Mouse (Mus musculus): Measurements from ENCODE around the gene Smc4. TPM values are rescaled to one million over a fixed set of nuclear protein-coding genes. Genes with fewer than 3 reads are reported as not detected.

The Smc4 gene
- polyA plus RNA-seq, 1 experiment from 2014 or later: 22.1 TPM

GRCm38 (mm10) chr3:68974639-68975532 is 29.7 kb upstream of the Smc4 start:
- Histone ChIP-seq H3K9me3 (ENCODE audit: control insufficient read depth, low read length) (no peaks in the 10 kb centered on the region), H3K4me1 (ENCODE audit: control insufficient read depth, insufficient read depth, low read length) (no peaks in the 10 kb centered on the region), H3K9ac (replicated peaks; ENCODE audit: low read depth, low read length) (no peak overlapping the region), H3K4me3 (ENCODE audit: low read depth, low read length) (no peak overlapping the region), H3K36me3 (ENCODE audit: control insufficient read depth, insufficient read depth, low read length) (no peaks in the 10 kb centered on the region), H3K27ac (ENCODE audit: low read depth, low read length) (no peak overlapping the region), H3K27me3 (ENCODE audit: control insufficient read depth, insufficient read depth, low read length) (no peaks in the 10 kb centered on the region), H3K4me2 (ENCODE audit: low read depth, low read length) (no peak overlapping the region)
- ATAC-seq (ENCODE audit: low read depth): no peak
- 95% methylated on average over 8 of the region's 8 CpGs for WGBS

DNA sequence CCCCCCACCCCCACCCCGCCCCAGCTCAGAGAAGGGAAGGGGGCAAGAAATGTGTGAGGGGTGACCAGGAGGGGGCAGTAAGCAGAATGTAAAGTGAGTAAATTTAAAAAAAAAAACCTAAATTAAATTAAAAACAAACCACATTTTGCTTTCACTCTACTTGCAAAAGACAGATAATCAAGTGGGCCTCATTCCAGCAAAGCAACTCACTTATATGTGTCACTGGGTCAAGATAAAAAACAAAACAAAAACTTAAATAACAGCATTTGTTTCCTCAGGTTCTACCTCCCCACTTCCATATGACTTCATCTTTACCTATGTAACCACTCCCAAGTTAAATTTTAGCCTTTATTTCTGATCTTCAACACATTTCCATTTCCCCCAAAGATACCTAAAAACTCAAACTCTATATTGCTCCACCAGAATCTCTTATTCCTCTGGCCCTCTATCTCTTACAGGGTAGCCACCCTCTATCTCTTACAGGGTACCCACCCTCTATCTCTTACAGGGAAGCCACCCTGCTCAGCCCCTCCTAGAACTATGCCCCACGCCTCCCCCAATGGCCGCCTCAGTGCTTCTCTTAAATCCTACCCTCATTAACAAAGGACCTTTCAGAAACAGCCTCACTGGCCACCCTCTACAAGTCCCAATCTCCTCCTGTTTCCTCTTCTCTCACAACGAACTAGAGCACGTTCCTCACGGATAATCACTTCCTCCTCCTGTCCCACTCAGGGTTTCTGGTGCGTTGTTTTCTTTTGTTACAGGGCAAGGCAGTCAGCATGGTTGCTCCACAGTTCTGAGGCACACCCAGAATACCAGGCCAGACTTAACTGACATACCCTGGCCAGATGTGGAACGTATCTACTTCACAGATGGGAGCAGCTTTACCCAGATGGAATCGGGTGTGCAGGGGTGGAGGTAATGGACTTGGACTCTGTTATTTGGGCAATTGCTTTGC is 28.7 kb upstream of the Smc4 start:
- no peak overlapping the region for H3K4me3 ChIP-seq (ENCODE audit: low read depth, low read length)
- H3K4me2 ChIP-seq (ENCODE audit: low read depth, low read length): no peak overlapping the region
- 64% methylated on average over 9 of the region's 9 CpGs for WGBS
- H3K27ac ChIP-seq (ENCODE audit: low read depth, low read length): no peak overlapping the region
- H3K27me3 ChIP-seq (ENCODE audit: control insufficient read depth, insufficient read depth, low read length): no peaks in the 10 kb centered on the region
- H3K9me3 ChIP-seq (ENCODE audit: control insufficient read depth, low read length): no peaks in the 10 kb centered on the region
- H3K36me3 ChIP-seq (ENCODE audit: control insufficient read depth, insufficient read depth, low read length): no peaks in the 10 kb centered on the region
- H3K4me1 ChIP-seq (ENCODE audit: control insufficient read depth, insufficient read depth, low read length): no peaks in the 10 kb centered on the region
- H3K9ac ChIP-seq (replicated peaks; ENCODE audit: low read depth, low read length): no peak overlapping the region
- no peak for ATAC-seq (ENCODE audit: low read depth)

DNA sequence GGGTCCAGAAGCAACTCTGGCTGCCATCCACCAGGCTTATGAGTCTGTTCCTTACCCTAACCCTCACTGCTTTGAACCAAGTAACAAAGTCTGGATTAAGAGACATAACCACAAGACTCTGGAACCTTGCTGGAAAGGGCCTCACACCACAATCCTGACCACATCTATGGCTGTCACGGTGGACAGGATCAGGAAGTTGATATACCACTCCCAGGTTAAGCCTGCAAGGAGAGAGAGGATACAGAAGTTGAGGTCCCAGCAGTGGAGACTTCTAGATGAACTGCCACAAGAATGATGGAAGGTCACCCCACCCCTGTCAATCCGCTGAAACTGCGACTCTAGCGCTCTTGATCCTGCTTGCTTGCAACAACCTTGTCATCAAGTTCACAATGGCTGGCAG is 26.8 kb upstream of the Smc4 start:
- Histone ChIP-seq H3K27ac (ENCODE audit: low read depth, low read length) (no peak overlapping the region), H3K27me3 (ENCODE audit: control insufficient read depth, insufficient read depth, low read length) (no peaks in the 10 kb centered on the region), H3K9me3 (ENCODE audit: control insufficient read depth, low read length) (no peaks in the 10 kb centered on the region), H3K4me2 (ENCODE audit: low read depth, low read length) (no peak overlapping the region), H3K9ac (replicated peaks; ENCODE audit: low read depth, low read length) (no peak overlapping the region), H3K4me1 (ENCODE audit: control insufficient read depth, insufficient read depth, low read length) (no peaks in the 10 kb centered on the region), H3K36me3 (ENCODE audit: control insufficient read depth, insufficient read depth, low read length) (no peaks in the 10 kb centered on the region), H3K4me3 (ENCODE audit: low read depth, low read length) (no peak overlapping the region)
- 90% methylated on average over 4 of the region's 4 CpGs for WGBS
- no peak for ATAC-seq (ENCODE audit: low read depth)

- ATAC-seq (ENCODE audit: low read depth): no peak
- WGBS: 94% methylated on average over 10 of the region's 10 CpGs
- no peak overlapping the region for H3K27ac ChIP-seq (ENCODE audit: low read depth, low read length)
Measured at GRCm38 (mm10) chr3:68979187-68979586, 25.4 kb upstream of the Smc4 start.

GRCm38 (mm10) chr3:68980898-68981297 is 23.6 kb upstream of the Smc4 start:
- H3K9me3 ChIP-seq (ENCODE audit: control insufficient read depth, low read length): no peaks in the 10 kb centered on the region
- H3K4me3 ChIP-seq (ENCODE audit: low read depth, low read length): no peak overlapping the region
- no peaks in the 10 kb centered on the region for H3K27me3 ChIP-seq (ENCODE audit: control insufficient read depth, insufficient read depth, low read length)
- H3K36me3 ChIP-seq (ENCODE audit: control insufficient read depth, insufficient read depth, low read length): no peaks in the 10 kb centered on the region
- H3K4me2 ChIP-seq (ENCODE audit: low read depth, low read length): no peak overlapping the region
- no peaks in the 10 kb centered on the region for H3K4me1 ChIP-seq (ENCODE audit: control insufficient read depth, insufficient read depth, low read length)
- no peak overlapping the region for H3K9ac ChIP-seq (replicated peaks; ENCODE audit: low read depth, low read length)
- no peak for ATAC-seq (ENCODE audit: low read depth)
- 84% methylated on average over 9 of the region's 9 CpGs for WGBS
- no peak overlapping the region for H3K27ac ChIP-seq (ENCODE audit: low read depth, low read length)

More at GRCm38 (mm10) chr3:68979187-68979586, 25.4 kb upstream of the Smc4 start:
- Histone ChIP-seq H3K4me3 (ENCODE audit: low read depth, low read length) (no peak overlapping the region), H3K9ac (replicated peaks; ENCODE audit: low read depth, low read length) (no peak overlapping the region), H3K4me2 (ENCODE audit: low read depth, low read length) (no peak overlapping the region), H3K9me3 (ENCODE audit: control insufficient read depth, low read length) (no peaks in the 10 kb centered on the region), H3K27me3 (ENCODE audit: control insufficient read depth, insufficient read depth, low read length) (no peaks in the 10 kb centered on the region), H3K4me1 (ENCODE audit: control insufficient read depth, insufficient read depth, low read length) (no peaks in the 10 kb centered on the region), H3K36me3 (ENCODE audit: control insufficient read depth, insufficient read depth, low read length) (no peaks in the 10 kb centered on the region)

DNA sequence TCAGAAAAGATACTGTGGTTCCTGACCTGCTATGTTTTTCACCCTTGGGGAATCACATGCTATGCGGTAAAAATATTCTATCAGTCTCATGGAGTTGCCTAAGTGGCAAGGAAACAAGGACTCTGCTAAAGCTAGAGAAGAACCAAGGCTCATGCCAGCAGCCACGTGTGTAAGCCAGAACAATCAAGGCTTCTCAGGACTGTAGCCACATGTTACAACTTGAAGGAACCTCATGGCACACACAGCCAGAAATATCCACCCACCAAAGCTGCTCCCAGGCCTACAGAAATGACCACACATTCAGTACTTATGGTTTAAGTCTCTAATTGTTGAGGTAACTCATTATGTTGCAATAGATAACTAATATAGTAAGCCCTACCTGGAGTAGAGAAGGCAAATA is 18.0 kb upstream of the Smc4 start:
- no peak for ATAC-seq (ENCODE audit: low read depth)
- Histone ChIP-seq H3K27me3 (ENCODE audit: control insufficient read depth, insufficient read depth, low read length) (no peaks in the 10 kb centered on the region), H3K36me3 (ENCODE audit: control insufficient read depth, insufficient read depth, low read length) (no peaks in the 10 kb centered on the region)

DNA sequence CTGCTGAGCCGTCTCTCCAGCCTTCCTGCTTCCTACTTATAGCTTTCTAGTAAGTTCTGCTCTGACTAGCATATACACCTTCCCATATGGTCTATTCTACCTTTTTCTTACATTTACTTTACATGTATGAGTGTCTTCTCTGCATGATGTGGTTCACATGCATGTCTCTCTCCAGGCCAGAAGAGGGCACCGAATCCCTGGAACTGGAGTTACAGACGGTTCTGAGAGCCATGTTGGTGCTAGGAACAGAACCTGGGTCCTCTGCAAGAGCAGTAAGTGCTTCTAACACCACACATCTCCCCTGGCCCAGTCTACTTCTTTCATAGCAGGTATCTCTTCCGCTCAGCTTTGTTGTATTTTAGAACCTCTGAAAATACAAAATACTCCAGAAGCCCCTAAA is 1.8 kb upstream of the Smc4 start:
- no peak overlapping the region for H3K4me3 ChIP-seq (ENCODE audit: low read depth, low read length)
- peaks cover 6% of the 10 kb centered on the region; the same call in 1 of the 2 replicates for H3K4me1 ChIP-seq (ENCODE audit: control insufficient read depth, insufficient read depth, low read length)
- H3K27me3 ChIP-seq (ENCODE audit: control insufficient read depth, insufficient read depth, low read length): no peaks in the 10 kb centered on the region
- no peak overlapping the region for H3K4me2 ChIP-seq (ENCODE audit: low read depth, low read length)
- ATAC-seq (ENCODE audit: low read depth): no peak
- no peaks in the 10 kb centered on the region for H3K9me3 ChIP-seq (ENCODE audit: control insufficient read depth, low read length)
- H3K36me3 ChIP-seq (ENCODE audit: control insufficient read depth, insufficient read depth, low read length): no peaks in the 10 kb centered on the region
- no peak overlapping the region for H3K9ac ChIP-seq (replicated peaks; ENCODE audit: low read depth, low read length)
- WGBS: 90% methylated on average over 4 of the region's 4 CpGs
- H3K27ac ChIP-seq (ENCODE audit: low read depth, low read length): no peak overlapping the region

More for the DNA sequence above, 18.0 kb upstream of the Smc4 start:
- no peaks in the 10 kb centered on the region for H3K9me3 ChIP-seq (ENCODE audit: control insufficient read depth, low read length)
- H3K9ac ChIP-seq (replicated peaks; ENCODE audit: low read depth, low read length): no peak overlapping the region
- no peak overlapping the region for H3K27ac ChIP-seq (ENCODE audit: low read depth, low read length)
- no peaks in the 10 kb centered on the region for H3K4me1 ChIP-seq (ENCODE audit: control insufficient read depth, insufficient read depth, low read length)
- no peak overlapping the region for H3K4me3 ChIP-seq (ENCODE audit: low read depth, low read length)
- no peak overlapping the region for H3K4me2 ChIP-seq (ENCODE audit: low read depth, low read length)
- 87% methylated on average over 2 of the region's 2 CpGs for WGBS

DNA sequence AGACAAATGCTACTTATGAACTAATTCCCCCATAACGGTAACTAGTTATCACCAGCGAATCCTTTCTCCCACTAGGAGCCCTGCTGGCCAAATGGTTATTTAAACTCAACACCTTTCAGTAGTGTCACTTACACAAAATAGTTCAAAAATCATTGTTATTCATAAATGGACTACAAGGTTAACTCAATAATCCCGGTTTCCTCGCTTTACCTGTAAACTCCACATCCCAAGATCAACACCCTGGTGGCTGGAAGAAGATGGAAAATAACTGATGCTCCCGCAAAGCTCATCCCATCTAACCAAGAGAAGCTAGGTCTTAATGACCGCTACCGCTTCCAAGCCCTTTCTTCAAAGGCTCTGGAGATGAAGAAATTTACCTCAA is 492 bp upstream of the Smc4 start:
- Histone ChIP-seq H3K36me3 (ENCODE audit: control insufficient read depth, insufficient read depth, low read length) (no peaks in the 10 kb centered on the region), H3K9me3 (ENCODE audit: control insufficient read depth, low read length) (no peaks in the 10 kb centered on the region), H3K9ac (replicated peaks; ENCODE audit: low read depth, low read length) (peak overlapping the region; percentile 21; the same call in 1 of the 2 replicates), H3K4me3 (ENCODE audit: low read depth, low read length) (peak overlapping the region; percentile 90), H3K4me2 (ENCODE audit: low read depth, low read length) (peak overlapping the region; percentile 63), H3K27ac (ENCODE audit: low read depth, low read length) (peak overlapping the region; percentile 24; the same call in 1 of the 2 replicates), H3K27me3 (ENCODE audit: control insufficient read depth, insufficient read depth, low read length) (no peaks in the 10 kb centered on the region), H3K4me1 (ENCODE audit: control insufficient read depth, insufficient read depth, low read length) (peaks cover 6% of the 10 kb centered on the region; the same call in 1 of the 2 replicates)
- 1% methylated on average over 7 of the region's 7 CpGs for WGBS
- peak; percentile 32 for ATAC-seq (ENCODE audit: low read depth)

Measured in neural tube, embryonic 14.5 days (tissue).